Mouse (Mus musculus) cerebellum, postnatal 25 days (tissue): Measurements from ENCODE around the gene A3galt2.
A peak's percentile ranks its signal among the peaks of the same experiment; 100 is the strongest.

ENCODE experiments used
- DNase-seq, 2 experiments: peaks; one replicate each; pipeline ENCODE4 v3.0.0; 2021; ENCODE audit warnings: mixed read lengths in 2 of 2

The A3galt2 gene

GRCm38 (mm10) chr4:128759214-128759613, 4.0 kb downstream of the A3galt2 start:
- peak in 1 of 2 experiments; percentile 28 for DNase-seq

- DNase-seq = peak in 1 of 2 experiments; percentile 10
These were observed 4.9 kb downstream of the A3galt2 start for GRCm38 (mm10) chr4:128760029-128760428.

GRCm38 (mm10) chr4:128766929-128767328, 11.8 kb downstream of the A3galt2 start:
- DNase-seq = peak; percentile 53 to 58

GRCm38 (mm10) chr4:128768120-128768519, 13.0 kb downstream of the A3galt2 start:
- DNase-seq = no peak

GRCm38 (mm10) chr4:128769569-128770355, 14.6 kb downstream of the A3galt2 start:
- no peak for DNase-seq

GRCm38 (mm10) chr4:128770698-128771097, 15.5 kb downstream of the A3galt2 start:
- no peak for DNase-seq

GRCm38 (mm10) chr4:128773820-128774219, 18.7 kb downstream of the A3galt2 start:
- DNase-seq = no peak

GRCm38 (mm10) chr4:128774467-128774866, 19.3 kb downstream of the A3galt2 start:
- peak; percentile 73 to 80 for DNase-seq

GRCm38 (mm10) chr4:128776568-128777289, 21.6 kb downstream of the A3galt2 start:
- DNase-seq = peak; percentile 91 to 92

GRCm38 (mm10) chr4:128777593-128777992, 22.4 kb downstream of the A3galt2 start:
- no peak for DNase-seq

- DNase-seq = no peak
These were observed 26.9 kb downstream of the A3galt2 start for GRCm38 (mm10) chr4:128782037-128782436.

- DNase-seq = no peak
These were observed 27.5 kb downstream of the A3galt2 start for GRCm38 (mm10) chr4:128782645-128783044.

- no peak for DNase-seq
These were observed 29.9 kb downstream of the A3galt2 start for GRCm38 (mm10) chr4:128784950-128785631.

- DNase-seq = no peak
These were observed 30.9 kb downstream of the A3galt2 start for GRCm38 (mm10) chr4:128785921-128786654.

GRCm38 (mm10) chr4:128787023-128787939, 32.1 kb downstream of the A3galt2 start:
- DNase-seq = no peak

GRCm38 (mm10) chr4:128788108-128788507, 32.9 kb downstream of the A3galt2 start:
- no peak for DNase-seq

GRCm38 (mm10) chr4:128789646-128790045, 34.5 kb downstream of the A3galt2 start:
- DNase-seq = no peak

GRCm38 (mm10) chr4:128793710-128794109, 38.5 kb downstream of the A3galt2 start:
- peak in 1 of 2 experiments; percentile 14 for DNase-seq

GRCm38 (mm10) chr4:128794198-128794597, 39.0 kb downstream of the A3galt2 start:
- peak; percentile 56 to 75 for DNase-seq

- peak in 1 of 2 experiments; percentile 44 for DNase-seq
These were observed 40.4 kb downstream of the A3galt2 start for GRCm38 (mm10) chr4:128795596-128795995.

- DNase-seq = no peak
These were observed 41.6 kb downstream of the A3galt2 start for GRCm38 (mm10) chr4:128796788-128797187.
